Mouse (Mus musculus): ENCODE data around the gene Vsig8. TPM values are rescaled to one million over a fixed set of nuclear protein-coding genes. Genes with fewer than 3 reads are reported as not detected.

Vsig8 gene
- total RNA-seq, 2 experiments from 2014 or later, result 0.25 to 0.67 TPM

DNA sequence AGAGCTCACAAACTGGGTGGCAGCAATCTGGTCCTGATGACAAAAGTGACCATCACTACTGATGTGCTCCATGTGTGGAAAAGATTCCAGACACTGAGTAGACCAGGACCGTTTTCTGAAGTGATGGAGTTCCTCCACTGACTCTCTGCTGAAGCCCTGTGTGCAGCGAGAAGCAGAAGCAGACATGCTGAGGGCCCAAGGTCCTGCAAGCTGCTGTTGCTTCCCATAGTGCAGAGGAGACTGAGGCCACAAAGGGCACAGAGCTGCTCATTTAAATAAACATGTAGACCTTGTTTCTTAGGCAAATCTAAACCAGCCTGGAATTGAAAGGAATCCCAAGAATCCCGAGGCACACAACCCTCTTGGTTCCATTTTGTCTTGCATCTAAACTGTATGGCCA is 37.6 kb downstream of the Vsig8 start:
- DNase-seq, result no peak

DNA sequence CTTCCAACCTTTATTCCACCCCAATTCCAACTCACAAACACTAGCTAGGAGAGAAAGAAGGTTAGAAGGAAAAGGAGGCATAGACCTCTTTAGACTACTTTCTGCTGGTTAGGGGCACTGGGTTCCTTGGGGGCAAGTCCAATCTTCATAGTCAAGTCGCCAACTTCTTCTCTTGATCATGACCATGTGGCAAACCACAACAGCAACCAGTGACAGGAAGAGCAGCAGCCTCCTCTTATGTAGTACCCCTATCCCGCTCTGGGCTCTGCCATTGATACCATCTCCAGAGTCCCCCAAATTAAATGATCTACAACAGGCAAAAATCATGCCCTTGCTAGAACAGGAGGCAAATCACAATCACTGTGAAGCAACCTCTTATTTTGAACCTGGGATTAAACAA is 38.2 kb downstream of the Vsig8 start:
- no peak for DNase-seq

DNA sequence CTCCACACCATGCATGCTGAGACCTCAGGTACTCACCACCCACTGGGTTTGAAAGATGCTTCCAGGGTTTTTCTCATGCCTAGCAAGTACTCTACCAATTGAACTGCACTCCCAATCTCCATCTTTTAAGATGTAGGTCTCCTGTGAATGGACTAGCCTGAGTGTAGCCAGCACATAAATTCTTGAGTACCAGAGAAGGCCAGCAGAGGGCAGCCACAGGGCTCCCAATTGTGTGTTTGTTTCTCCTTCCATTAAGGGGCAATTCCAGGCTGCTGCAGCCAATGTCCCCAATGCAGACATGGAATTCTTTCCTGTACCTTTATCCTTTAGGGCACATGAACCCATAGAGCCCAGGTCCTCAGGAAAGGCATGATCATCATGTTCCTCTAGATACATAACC is 38.8 kb downstream of the Vsig8 start:
- DNase-seq, result no peak

DNA sequence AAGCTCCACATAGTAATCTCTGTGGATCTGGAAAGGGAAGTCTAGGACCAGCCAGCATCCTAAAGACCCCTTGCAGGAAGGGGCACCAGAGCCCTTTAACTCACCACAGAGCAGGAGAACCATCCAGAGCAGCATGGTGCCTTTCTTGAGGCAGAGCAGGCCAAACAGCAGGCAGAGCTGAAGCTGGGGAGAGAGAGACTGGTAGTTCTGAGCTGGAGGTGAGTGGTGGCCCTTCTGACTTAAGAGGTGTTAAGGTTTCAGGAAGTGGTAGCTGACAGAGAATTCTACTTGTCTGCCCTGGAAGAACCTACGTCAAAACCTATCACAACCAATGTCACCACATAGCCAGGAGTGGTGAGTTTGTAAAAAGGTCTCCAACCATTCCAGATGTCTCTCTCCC is 46.6 kb downstream of the Vsig8 start, which contains the start of gene Fcrl6:
Gene Fcrl6 (minus strand): TSS at position 226 of the 400 bp plus-strand sequence.
- no peak for DNase-seq

DNA sequence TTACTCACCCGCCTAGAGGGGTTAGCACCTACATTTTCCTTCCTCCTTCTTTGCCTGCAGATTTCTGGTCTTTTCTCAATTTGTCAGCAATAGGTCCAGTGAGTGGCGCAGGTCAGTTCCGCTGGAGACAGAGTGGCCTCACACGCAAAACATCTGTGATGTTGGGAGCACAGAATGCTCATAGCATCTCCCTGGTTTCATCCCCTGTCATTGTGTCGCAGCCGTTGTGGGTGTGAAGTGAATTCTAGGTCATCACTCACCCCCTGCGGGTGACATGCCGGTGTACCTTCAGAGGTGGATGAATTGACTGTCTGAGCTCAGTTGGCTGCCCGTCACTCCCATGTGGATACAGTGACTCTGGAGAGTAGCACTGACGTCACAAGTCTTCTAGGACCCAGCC is 55.6 kb downstream of the Vsig8 start:
- DNase-seq, result no peak

DNA sequence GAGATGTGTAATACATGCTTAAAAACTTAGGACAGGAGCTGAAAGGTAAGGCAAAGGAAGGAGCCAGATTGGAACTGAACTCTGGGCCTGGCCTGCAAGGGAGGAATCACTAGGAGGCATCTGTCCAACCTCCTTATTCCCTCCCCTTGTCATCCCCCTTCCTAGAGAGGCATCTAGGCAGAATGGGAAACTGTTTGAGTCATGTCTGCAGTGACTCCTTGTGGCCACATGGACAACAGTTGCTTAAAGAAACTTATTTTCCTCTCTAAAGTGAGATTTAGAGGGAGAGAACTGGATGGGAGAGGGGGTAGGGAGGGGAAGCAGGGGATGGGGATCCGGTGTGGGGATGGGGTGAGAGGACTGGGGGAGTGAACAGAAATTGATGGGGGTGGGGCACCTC is 57.0 kb downstream of the Vsig8 start:
- no peak for DNase-seq

Other genes with a start within 250 kb of the Vsig8 start
- 10 to 100 TPM; 63.6 to 66.8 TPM for gene Kcnj9, start 226.6 kb upstream of the Vsig8 start, total RNA-seq (2021)
- gene Kcnj10, start 214.7 kb upstream of the Vsig8 start, total RNA-seq (2021), result 10 to 100 TPM; 89.3 to 94.4 TPM
- 1 to 10 TPM; 9.1 TPM for gene Pigm, start 179.4 kb upstream of the Vsig8 start, total RNA-seq (2021)
- gene Slamf9, start 80.6 kb upstream of the Vsig8 start, total RNA-seq (2021), result under 1 TPM in 1 of 2 experiments, not detected in 1; 0.28 TPM
- gene Igsf9, start 74.2 kb upstream of the Vsig8 start, total RNA-seq (2021), result 10 to 100 TPM in 1 of 2 experiments, 1 to 10 TPM in 1; 8.0 to 10.7 TPM
- gene Tagln2, start 55.9 kb upstream of the Vsig8 start, total RNA-seq (2021), result 1 to 10 TPM; 8.7 to 9.2 TPM
- 1 to 10 TPM; 4.0 to 5.5 TPM for gene Cfap45, start 35.1 kb upstream of the Vsig8 start, total RNA-seq (2021)
- not detected for gene Slamf8, start 34.6 kb downstream of the Vsig8 start, total RNA-seq (2021)
- not detected for gene Fcrl6, start 46.6 kb downstream of the Vsig8 start, total RNA-seq (2021)
- gene Dusp23, start 77.0 kb downstream of the Vsig8 start, total RNA-seq (2021), result 1 to 10 TPM; 6.7 to 7.4 TPM
- gene Crp, start 142.1 kb downstream of the Vsig8 start, total RNA-seq (2021), result not detected